Mouse (Mus musculus) CH12.LX (cell line): ENCODE measurements around the gene Polr1d.

ENCODE experiments used
- CTCF ChIP-seq, 2 experiments: IDR thresholded peaks in 1 of 2; conservative IDR thresholded peaks in 1 of 2; 2 replicates each; pipeline ENCODE4 v1.5.1; 2011 to 2012; ENCODE audit warnings: low read depth in 2 of 2, low read length in 2 of 2, improper control_type of control experiment in 1 of 2, inconsistent platforms in 1 of 2, mild to moderate bottlenecking in 1 of 2, moderate library complexity in 1 of 2
- MAFK ChIP-seq: IDR thresholded peaks from 2 replicates; pipeline ENCODE4 v1.6.1; 2011; ENCODE audit warnings: low read length, improper control_type of control experiment; ENCODE audit not compliant: insufficient replicate concordance
- MAZ ChIP-seq: IDR thresholded peaks from 2 replicates; pipeline ENCODE4 v1.6.1; 2012; ENCODE audit warnings: low read depth, mild to moderate bottlenecking, inconsistent platforms, low read length, improper control_type of control experiment, moderate library complexity
- MXI1 ChIP-seq: IDR thresholded peaks from 2 replicates; pipeline ENCODE4 v1.6.1; 2011; ENCODE audit warnings: mild to moderate bottlenecking, low read depth, low read length, improper control_type of control experiment

DNA sequence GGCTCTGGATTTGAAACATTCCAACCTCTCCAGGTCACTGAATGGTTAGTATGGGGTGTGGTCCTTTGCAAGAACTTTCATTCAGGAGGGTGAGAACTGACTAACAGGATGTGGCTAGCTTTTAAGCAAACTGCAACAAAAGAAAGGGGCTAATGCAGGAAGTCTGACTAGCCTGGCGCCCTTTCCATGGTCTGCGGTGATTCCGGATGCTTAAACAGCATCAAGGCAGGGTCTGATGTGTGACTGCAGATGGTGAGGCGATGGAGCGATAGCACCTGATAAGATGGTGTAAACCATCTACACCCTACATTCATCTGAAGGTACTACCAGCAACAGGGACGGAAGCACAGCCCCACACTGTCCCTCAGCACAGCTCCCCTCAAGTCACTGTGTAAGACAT is 82.5 kb downstream of the Polr1d start:
- TF ChIP-seq MAZ, result no peak
- TF ChIP-seq CTCF (conservative IDR thresholded peaks at IDR 0.05 in 1 of 2, IDR thresholded peaks at IDR 0.05 in 1 of 2; ENCODE audit: low read depth in 2 of 2, low read length in 2 of 2), result no peak
- no peak for TF ChIP-seq MAFK
- TF ChIP-seq MXI1, result no peak
